Mouse (Mus musculus): ENCODE data around the gene Uts2r.
A peak's percentile ranks its signal among the peaks of the same experiment; 100 is the strongest.

Uts2r gene

DNA sequence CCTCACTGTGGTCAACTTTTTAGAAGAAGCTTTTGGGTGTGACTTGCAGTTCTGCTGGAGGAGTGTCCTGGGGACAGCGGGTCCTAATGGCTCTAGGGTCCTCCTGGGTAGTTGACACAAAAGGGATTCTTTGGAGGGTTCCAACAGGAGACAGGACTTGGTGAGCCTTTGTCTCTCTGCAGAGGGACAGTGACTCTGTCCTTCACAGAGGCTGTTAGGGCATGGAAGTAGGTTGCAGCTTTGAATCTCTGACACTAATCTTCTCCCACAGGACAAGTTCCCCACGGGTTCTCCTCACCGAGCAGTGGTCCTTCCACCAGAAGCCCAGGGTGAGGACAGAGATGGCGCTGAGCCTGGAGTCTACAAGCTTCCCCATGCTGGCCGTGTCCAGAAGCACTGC lies at the start of gene Uts2r:
Gene Uts2r (plus strand): TSS at position 301 of the 400 bp plus-strand sequence.
- DNase-seq = no peak

DNA sequence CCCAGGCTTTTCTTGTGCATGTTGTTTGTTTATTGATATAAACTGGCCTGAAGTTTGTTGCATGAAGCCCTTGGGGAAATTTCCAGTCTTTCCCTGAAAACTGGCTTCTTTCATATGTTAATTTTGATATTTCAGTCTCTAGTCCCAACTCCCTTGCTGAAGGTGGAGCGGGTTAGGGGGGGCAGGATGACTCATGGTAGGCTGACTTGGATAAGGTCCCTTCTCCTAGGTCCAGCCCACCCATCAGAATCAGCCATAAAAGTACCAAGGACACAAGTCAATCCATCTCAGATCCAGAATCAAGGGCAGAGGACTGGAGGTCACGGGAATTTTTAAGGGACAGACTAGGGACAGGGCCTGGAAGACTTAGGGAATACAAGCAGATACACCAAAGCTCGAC lies 49.0 kb upstream of the Uts2r start:
- no peak for DNase-seq

DNA sequence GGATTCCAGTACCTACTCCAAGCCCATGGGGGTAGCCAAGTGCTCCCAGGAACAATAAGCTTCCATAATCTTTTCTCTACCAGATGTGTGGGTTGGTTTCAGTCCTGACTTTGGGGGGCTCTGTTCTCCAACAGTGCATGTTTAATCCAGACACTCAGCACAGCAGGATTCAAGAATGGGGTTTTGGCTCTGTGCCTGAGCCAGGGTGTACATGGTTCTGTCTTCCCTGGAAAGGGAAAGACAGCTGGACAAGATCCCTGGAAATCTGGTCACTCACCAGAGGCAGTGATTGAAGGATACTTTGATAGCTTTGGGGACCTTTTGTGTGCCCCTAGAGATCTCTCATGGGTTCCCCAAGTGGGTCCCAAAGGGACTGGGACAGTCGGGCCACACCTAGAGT lies 48.5 kb upstream of the Uts2r start:
- DNase-seq = no peak

DNA sequence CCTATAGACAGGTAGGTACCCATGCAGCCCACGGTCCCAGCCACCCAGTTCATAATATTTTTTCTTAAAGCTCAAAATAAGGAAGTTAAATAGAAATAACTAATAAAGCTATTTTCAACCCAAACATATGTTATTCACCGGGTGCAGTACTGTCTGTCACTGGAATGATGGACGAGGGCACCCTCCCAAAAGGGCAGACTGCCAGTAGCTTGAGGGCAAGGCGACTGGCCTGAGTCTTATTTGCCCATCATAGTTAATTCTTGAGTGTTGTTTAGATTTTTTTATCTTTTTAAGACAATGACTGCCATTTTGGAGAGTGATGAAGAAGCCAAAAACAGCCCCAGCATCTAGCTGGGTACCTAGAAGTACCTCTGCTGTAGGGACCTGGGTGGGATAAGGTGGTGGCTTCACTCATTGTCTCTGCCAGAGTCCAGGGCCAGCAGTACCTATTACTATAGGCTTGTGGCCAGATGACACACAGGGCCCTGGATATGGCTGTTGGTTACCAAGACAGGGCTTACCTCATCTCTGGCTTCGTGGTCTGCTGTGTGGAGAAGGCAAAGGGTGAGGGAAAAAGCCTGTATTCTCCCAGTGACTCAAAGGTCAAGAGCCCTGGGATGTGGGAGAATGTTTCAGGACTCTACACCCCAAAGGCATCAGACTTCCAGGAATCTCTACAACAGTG lies 47.8 kb upstream of the Uts2r start:
- peak; percentile 36 for DNase-seq

- DNase-seq = no peak
Observed at GRCm38 (mm10) chr11:121118106-121118505, 42.0 kb upstream of the Uts2r start.

DNA sequence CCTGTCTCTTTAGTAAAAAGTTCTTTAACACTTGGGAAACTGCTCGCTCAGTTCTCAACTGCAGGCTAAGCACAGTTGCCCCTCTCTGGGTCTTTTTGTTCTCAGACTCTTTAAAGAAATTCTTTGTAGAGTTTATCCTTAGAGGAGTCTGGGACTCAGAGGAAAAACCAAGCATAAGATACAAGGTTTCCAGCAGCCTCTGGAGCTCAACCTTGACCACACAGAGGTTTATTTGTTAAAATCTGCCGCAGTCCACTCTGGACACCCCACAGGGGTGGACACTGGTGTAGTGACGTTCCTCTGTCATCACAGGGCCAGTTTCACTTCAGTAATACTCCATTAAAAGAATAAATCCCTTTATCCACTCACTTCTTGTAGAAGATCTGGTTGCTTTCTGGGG lies 41.5 kb upstream of the Uts2r start, which contains the start of gene Tex19.2:
Gene Tex19.2 (minus strand): TSS at position 101 of the 400 bp plus-strand sequence.
- no peak for DNase-seq

- DNase-seq = no peak
Observed at GRCm38 (mm10) chr11:121121151-121121550, 38.9 kb upstream of the Uts2r start.

DNA sequence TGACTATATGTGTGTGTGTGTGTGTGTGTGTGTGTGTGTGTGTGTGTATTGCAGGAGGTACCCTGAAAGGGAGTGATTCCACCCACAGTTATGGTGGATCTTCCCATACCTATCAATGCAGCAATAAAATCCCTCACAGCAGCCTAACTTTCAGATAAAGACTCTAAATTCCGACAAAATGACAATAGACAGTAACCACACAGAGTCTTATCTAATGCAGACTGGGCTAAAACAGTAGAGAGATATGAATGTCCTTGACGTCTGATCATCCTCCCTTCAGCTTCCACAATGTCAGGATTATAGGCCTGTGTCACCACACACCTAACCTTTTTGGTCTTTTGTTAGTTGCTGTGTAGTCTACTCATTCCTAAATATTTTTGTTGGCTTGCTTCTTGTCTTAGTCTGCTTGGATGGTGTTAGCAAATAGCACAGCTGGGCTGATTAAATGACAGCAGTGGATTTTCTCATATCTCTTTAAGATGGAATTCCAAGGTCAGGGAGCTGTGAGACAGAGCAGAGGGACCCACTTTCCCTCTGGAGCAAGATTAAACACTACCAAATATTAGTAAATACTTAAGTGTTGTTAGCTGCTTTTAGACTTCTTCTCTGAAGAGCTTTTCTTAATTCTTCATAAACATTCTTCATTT lies 37.9 kb upstream of the Uts2r start:
- DNase-seq = no peak

GRCm38 (mm10) chr11:121123438-121123837 lies 36.6 kb upstream of the Uts2r start:
- DNase-seq = no peak

- no peak for DNase-seq
Observed at GRCm38 (mm10) chr11:121125522-121126172, 34.4 kb upstream of the Uts2r start.

GRCm38 (mm10) chr11:121126395-121126794 lies 33.7 kb upstream of the Uts2r start:
- DNase-seq = no peak

DNA sequence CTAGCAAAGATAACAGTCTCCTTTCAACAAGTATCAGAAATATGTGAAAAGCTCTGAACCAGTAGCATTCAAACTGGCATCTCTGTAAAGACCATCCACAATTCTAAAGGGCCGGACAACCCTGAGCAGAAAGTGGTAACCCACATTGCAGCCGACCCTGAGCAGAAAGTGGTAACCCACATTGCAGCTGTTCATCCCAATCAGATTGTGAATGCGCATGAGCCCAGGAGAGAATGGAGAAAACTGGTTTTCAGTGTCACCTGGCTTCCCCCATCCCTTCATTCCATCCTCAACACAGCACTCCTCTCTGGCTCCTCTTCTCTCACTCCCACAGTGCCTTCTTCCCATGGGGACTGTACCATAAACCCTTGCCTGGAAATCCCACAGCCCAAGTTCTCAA lies 32.6 kb upstream of the Uts2r start:
- no peak for DNase-seq

- DNase-seq = no peak
Observed at GRCm38 (mm10) chr11:121129616-121130015, 30.5 kb upstream of the Uts2r start.

DNA sequence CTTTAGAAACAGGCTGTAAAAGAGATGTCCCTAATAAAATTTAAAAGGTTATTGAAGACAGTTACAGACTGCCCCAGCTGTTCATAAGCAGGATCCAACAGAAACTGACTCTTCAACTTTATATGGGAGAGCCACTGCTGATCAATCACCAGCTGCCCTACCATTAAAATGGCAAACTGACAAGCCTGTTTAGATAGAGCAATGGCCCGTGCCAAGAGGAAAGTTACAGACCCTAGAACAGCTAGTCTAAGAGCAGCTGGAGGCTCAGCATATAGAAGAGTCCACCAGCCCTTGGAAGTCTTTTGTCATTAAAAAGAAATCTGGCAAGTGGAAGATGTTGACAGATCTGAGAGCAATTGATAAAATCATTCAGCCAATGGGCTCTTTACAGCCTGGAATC lies 25.5 kb upstream of the Uts2r start:
- no peak for DNase-seq

DNA sequence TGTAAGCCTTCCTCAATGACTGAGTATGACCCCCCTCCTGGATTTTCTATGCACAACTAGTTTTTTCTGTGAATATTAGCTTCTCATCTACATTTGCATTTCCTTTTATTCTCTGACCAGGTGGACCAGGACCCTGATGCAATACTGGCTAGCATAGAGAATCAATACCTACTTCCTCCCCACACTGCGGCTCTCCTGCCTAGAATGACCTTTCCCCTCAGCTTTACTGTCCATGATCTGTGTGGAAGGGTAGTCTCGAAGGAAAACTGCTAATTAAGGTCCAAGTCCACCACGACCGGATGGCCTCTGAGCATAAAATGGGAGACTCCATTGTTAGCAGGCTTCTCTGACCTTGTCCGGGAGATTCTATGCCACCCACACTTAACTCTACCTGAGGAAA lies 22.4 kb upstream of the Uts2r start:
- no peak for DNase-seq

DNA sequence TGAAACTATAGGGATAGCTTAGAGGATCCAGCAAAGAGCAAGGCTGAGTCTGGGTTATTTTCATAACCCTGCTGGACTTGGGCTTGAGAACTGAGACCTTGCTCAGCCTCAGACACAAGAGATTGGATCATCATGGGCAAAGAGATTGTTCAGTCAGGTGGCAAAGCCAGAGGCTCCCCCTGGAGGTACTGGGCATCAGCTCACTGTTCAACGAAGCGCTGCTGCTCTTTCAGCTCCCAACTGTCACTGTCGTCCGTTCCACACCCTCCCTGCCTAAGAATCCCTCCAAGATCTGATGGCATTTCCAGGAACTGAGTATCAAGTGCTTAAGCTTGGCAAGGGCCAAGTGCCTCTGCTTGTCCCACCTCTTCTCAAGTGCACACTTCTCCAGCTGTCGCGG lies 21.3 kb upstream of the Uts2r start:
- no peak for DNase-seq

GRCm38 (mm10) chr11:121143325-121144015 lies 16.6 kb upstream of the Uts2r start:
- no peak for DNase-seq

GRCm38 (mm10) chr11:121145865-121146264 lies 14.2 kb upstream of the Uts2r start, which contains the start of gene Tex19.1:
TSS of gene Tex19.1 (plus strand) at chr11:121146143.
- no peak for DNase-seq

DNA sequence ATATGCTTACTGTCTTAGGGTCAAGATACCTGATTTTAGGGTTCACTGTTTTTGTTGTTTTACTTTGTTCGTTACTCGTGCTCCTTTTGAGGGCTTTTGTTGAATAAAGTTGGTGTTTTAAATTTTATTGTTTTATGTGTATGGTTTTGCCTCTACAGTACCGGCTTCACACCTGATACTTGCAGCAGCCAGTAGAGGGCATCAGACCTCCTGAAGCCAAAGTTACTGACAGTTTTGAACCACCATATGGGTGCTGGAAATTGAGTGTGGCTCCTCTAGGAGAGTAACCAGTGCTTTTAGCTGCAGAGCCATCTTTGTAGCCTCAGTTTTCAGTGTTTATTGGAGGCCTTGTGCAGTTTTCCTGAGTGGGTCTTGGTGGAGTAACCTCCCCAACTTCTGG lies 11.9 kb upstream of the Uts2r start:
- DNase-seq = no peak

- DNase-seq = no peak
Observed at GRCm38 (mm10) chr11:121154203-121154602, 5.9 kb upstream of the Uts2r start.

GRCm38 (mm10) chr11:121156411-121156891 lies 3.6 kb upstream of the Uts2r start:
- DNase-seq = no peak

GRCm38 (mm10) chr11:121160636-121161346 lies 720 bp downstream of the Uts2r start:
- DNase-seq = no peak

DNA sequence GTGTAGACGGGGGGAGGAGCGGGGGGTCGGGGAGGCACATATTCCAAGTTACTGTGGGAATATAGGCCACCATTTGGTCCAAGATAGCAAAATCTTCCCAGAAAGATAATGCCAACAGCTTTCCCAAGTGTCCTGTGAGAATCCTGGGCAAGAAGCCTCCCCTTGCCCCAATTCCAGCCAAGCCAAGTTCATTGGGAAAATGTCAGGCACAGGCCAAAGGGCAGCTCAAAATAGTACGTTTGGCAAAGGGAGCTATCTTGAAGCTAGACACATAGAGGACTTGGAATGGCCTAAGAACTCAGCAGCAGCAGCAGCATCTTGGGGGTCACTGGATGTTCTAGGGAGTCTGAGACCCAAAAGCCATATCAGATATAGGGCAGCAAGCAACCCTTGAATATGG lies 3.7 kb downstream of the Uts2r start:
- no peak for DNase-seq
